Mouse (Mus musculus): ENCODE measurements around the gene Atg16l2. TPM values are rescaled to one million over a fixed set of nuclear protein-coding genes. Genes with fewer than 3 reads are reported as not detected.
A peak's percentile ranks its signal among the peaks of the same experiment; 100 is the strongest.

Atg16l2 gene
- polyA plus RNA-seq, 3 experiments from 2014 or later, result 39.3 to 53.6 (median 44.9) TPM

- peak; percentile 69 for ATAC-seq
Measured at GRCm38 (mm10) chr7:101213515-101214263, 88.4 kb downstream of the Atg16l2 start.

Other genes with a start within 250 kb of the Atg16l2 start
- gene Fchsd2, start 209.4 kb downstream of the Atg16l2 start, polyA plus RNA-seq (2017; shearing (Covaris generic)), result 10 to 100 TPM; 29.3 to 53.7 (median 41.9) TPM
- gene Stard10, start 14.8 kb upstream of the Atg16l2 start, polyA plus RNA-seq (2017; shearing (Covaris generic)), result 1 to 10 TPM; 1.7 to 5.6 (median 2.0) TPM
- gene Arap1, start 45.8 kb upstream of the Atg16l2 start, polyA plus RNA-seq (2017; shearing (Covaris generic)), result 10 to 100 TPM; 29.0 to 58.0 (median 41.3) TPM
- 10 to 100 TPM in 2 of 3 experiments, 1 to 10 TPM in 1; 6.7 to 39.0 (median 18.9) TPM for gene Gm45837, start 108.6 kb upstream of the Atg16l2 start, polyA plus RNA-seq (2017; shearing (Covaris generic))
- 10 to 100 TPM in 2 of 3 experiments, 1 to 10 TPM in 1; 6.1 to 36.2 (median 19.9) TPM for gene Pde2a, start 119.4 kb upstream of the Atg16l2 start, polyA plus RNA-seq (2017; shearing (Covaris generic))